Mouse (Mus musculus): ENCODE data around the gene Tatdn2.

DNA sequence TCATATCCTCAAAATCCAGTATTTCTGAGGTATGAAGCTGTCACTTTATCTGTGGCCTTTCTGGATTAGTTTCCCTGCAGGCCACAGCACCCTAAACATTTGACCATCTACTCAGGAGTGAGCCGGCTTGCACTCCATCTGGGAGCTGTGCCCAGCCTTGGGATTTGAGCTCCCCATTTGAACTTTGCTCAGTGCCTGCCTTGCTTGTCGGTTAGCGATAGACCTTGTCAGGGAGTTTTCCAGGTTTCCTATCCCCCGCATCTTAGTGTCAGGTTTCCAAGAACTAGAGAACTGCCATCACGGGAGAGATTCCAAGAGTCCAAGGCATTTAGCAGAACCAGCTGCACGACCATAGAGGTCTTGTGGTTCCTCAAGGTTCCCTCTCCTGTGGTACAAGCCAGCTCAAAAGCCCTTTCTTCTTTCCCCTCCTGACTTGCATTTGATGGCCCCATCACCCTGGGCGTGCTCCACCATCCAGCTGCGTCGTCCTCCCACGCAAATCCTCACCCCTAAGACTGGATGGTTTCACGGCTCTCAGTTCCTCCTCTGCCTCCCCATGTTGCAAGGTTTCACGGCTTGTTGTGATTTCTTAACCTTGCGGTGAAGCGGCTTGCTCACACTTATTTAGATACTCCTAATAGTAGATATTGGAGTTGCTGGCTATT is 19.6 kb upstream of the Tatdn2 start:
- TF ChIP-seq CTCF (conservative IDR thresholded peaks at IDR 0.05; ENCODE audit: low read length) (no peak), POU5F1 (IDR thresholded peaks at IDR 0.05; ENCODE audit: borderline replicate concordance, low read length) (no peak)
